ENCODE assay signal across 22 mouse cellular contexts in the genomic region with DNA sequence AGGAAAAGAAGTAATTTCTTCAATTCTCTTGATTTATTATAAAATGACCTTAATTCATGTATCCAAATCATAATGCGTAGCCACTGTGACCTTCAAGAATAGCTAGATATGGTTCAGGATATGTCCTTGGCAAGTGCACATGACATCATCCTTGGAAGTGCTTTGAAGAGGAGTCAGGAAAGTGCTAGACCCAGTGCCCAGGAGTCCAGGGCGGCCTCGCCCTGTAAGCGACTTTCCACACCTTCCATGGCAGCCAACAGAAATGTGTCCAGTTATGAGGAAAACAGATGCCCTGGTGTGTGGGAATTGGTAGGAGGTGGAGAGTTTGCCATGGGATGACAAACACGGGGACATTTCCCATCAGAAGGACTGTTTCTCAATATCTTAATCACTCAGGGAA. TPM values are rescaled to one million over a fixed set of nuclear protein-coding genes. Genes with fewer than 3 reads are reported as not detected.
A peak's percentile ranks its signal among the peaks of the same experiment; 100 is the strongest.
DNase-seq lines count a peak whose midpoint lies in the region; ATAC-seq and TF ChIP-seq lines count a peak whose summit lies in the region.
"Had no signal": no experiment of that assay in that cellular context is flagged by ENCODE, and none has a peak within 500 bp of the region (broad histone marks: within the 10 kb centered on the region; RNA-seq: fewer than 3 reads in every experiment).

No protein-coding gene starts in this region.

- H3K9me3 ChIP-seq in midbrain, embryonic 11.5 days (ENCODE audit: control insufficient read depth, low read length), result no peaks in the 10 kb centered on the region
- H3K9me3 ChIP-seq in midbrain, embryonic 14.5 days (ENCODE audit: control insufficient read depth, low read length), result no peaks in the 10 kb centered on the region
- H3K9me3 ChIP-seq in hindbrain, embryonic 11.5 days (ENCODE audit: control insufficient read depth, low read length), result no peaks in the 10 kb centered on the region
- no peaks in the 10 kb centered on the region for H3K9me3 ChIP-seq in forebrain, embryonic 15.5 days
- H3K9me3 ChIP-seq: embryonic facial prominence, embryonic 10.5 days; forebrain, embryonic 10.5 days; G1E; heart, embryonic 12.5 days; hindbrain, embryonic 12.5 days had no signal

- no peaks in the 10 kb centered on the region for H3K4me1 ChIP-seq in midbrain, embryonic 11.5 days (ENCODE audit: control insufficient read depth, insufficient read depth, low read length)
- H3K4me1 ChIP-seq in midbrain, embryonic 14.5 days (ENCODE audit: control insufficient read depth, insufficient read depth, low read length), result peaks cover 3% of the 10 kb centered on the region; the same call in 1 of the 2 replicates
- H3K4me1 ChIP-seq in hindbrain, embryonic 11.5 days (replicated peaks; ENCODE audit: control insufficient read depth, insufficient read depth, low read length), result no peaks in the 10 kb centered on the region
- no peaks in the 10 kb centered on the region for H3K4me1 ChIP-seq in forebrain, embryonic 15.5 days
- H3K4me1 ChIP-seq: forebrain, embryonic 10.5 days had no signal

- peak; percentile 21 for DNase-seq in gastrocnemius, adult 2 months
- DNase-seq in gastrocnemius, adult 18-20 months (ENCODE audit: low spot score), result no peak
- DNase-seq in midbrain, embryonic 11.5 days (ENCODE audit: low spot score, missing footprints), result peak; percentile 28
- no peak for DNase-seq in midbrain, embryonic 14.5 days
- peak; percentile 49 for DNase-seq in adrenal gland, postnatal 14 days
- no peak for DNase-seq in hindbrain, embryonic 11.5 days (ENCODE audit: low spot score)
- DNase-seq: B cell, adult 2 months; cerebellum, adult 2 months; cerebellum, postnatal 10 days; heart, postnatal 36 days had no signal

- intact Hi-C loops in gastrocnemius, adult 2 months (cut with DNase I), result no loop called here

- H3K9ac ChIP-seq in midbrain, embryonic 11.5 days (ENCODE audit: low read length), result no peak overlapping the region
- no peak overlapping the region for H3K9ac ChIP-seq in midbrain, embryonic 14.5 days (replicated peaks; ENCODE audit: low read length)
- H3K9ac ChIP-seq in hindbrain, embryonic 11.5 days (ENCODE audit: low read depth, low read length), result no peak overlapping the region
- H3K9ac ChIP-seq in forebrain, embryonic 15.5 days (replicated peaks), result no peak overlapping the region
- H3K9ac ChIP-seq: heart, embryonic 12.5 days; hindbrain, embryonic 12.5 days had no signal

- no peak overlapping the region for H3K27ac ChIP-seq in gastrocnemius, adult 2 months
- H3K27ac ChIP-seq in midbrain, embryonic 11.5 days (ENCODE audit: low read depth, low read length), result no peak overlapping the region
- H3K27ac ChIP-seq in midbrain, embryonic 14.5 days (replicated peaks; ENCODE audit: low read depth, low read length), result no peak overlapping the region
- no peak overlapping the region for H3K27ac ChIP-seq in hindbrain, embryonic 11.5 days (ENCODE audit: low read depth, low read length)
- no peak overlapping the region for H3K27ac ChIP-seq in forebrain, embryonic 15.5 days (replicated peaks)
- H3K27ac ChIP-seq: embryonic facial prominence, embryonic 10.5 days; forebrain, embryonic 10.5 days; hindbrain, embryonic 12.5 days had no signal

- H3K36me3 ChIP-seq in midbrain, embryonic 11.5 days (ENCODE audit: control insufficient read depth, insufficient read depth, low read length), result peaks cover 4% of the 10 kb centered on the region; the same call in 1 of the 2 replicates
- 0 out of 2 replicates have a peak, but pooled peaks cover 9% of the 10 kb centered on the region for H3K36me3 ChIP-seq in midbrain, embryonic 14.5 days (ENCODE audit: control insufficient read depth, insufficient read depth, low read length)
- no peaks in the 10 kb centered on the region for H3K36me3 ChIP-seq in hindbrain, embryonic 11.5 days (ENCODE audit: control insufficient read depth, insufficient read depth, low read length)
- 0 out of 2 replicates have a peak, but pooled peaks cover 4% of the 10 kb centered on the region for H3K36me3 ChIP-seq in forebrain, embryonic 15.5 days

- WGBS in midbrain, embryonic 11.5 days, result 91% methylated on average over 5 of the region's 5 CpGs
- WGBS in midbrain, embryonic 14.5 days, result 97% methylated on average over 5 of the region's 5 CpGs
- WGBS in hindbrain, embryonic 11.5 days, result 89% methylated on average over 5 of the region's 5 CpGs
- 94% methylated on average over 5 of the region's 5 CpGs for WGBS in forebrain, embryonic 15.5 days

- TF ChIP-seq CTCF in gastrocnemius, adult 2 months (IDR thresholded peaks at IDR 0.05), result no peak

- H3K4me3 ChIP-seq in gastrocnemius, adult 2 months, result no peak overlapping the region
- H3K4me3 ChIP-seq in midbrain, embryonic 11.5 days (ENCODE audit: low read depth, low read length), result no peak overlapping the region
- no peak overlapping the region for H3K4me3 ChIP-seq in midbrain, embryonic 14.5 days (replicated peaks; ENCODE audit: low read depth, low read length)
- no peak overlapping the region for H3K4me3 ChIP-seq in hindbrain, embryonic 11.5 days (ENCODE audit: low read depth, low read length)
- H3K4me3 ChIP-seq in forebrain, embryonic 15.5 days, result no peak overlapping the region
- H3K4me3 ChIP-seq: embryonic facial prominence, embryonic 10.5 days; erythroblast, embryonic 14.5 days; forebrain, embryonic 10.5 days; heart, embryonic 12.5 days; hindbrain, embryonic 12.5 days had no signal

- H3K27me3 ChIP-seq in midbrain, embryonic 11.5 days (ENCODE audit: control insufficient read depth, insufficient read depth, low read length), result no peaks in the 10 kb centered on the region
- no peaks in the 10 kb centered on the region for H3K27me3 ChIP-seq in midbrain, embryonic 14.5 days (ENCODE audit: control insufficient read depth, insufficient read depth, low read length)
- H3K27me3 ChIP-seq in hindbrain, embryonic 11.5 days (ENCODE audit: control insufficient read depth, insufficient read depth, low read length), result no peaks in the 10 kb centered on the region
- H3K27me3 ChIP-seq in forebrain, embryonic 15.5 days, result no peaks in the 10 kb centered on the region
- H3K27me3 ChIP-seq: heart, embryonic 12.5 days; hindbrain, embryonic 12.5 days had no signal

- ATAC-seq in midbrain, embryonic 11.5 days (ENCODE audit: low FRiP score), result no peak
- ATAC-seq in midbrain, embryonic 14.5 days (ENCODE audit: low FRiP score, low TSS enrichment), result no peak
- ATAC-seq in hindbrain, embryonic 11.5 days (ENCODE audit: low FRiP score), result no peak
- ATAC-seq in forebrain, embryonic 15.5 days (replicated peaks), result no peak
- ATAC-seq: CD4-positive, CD25-positive, alpha-beta regulatory T cell, adult 4 months; forebrain, embryonic 14.5 days; hindbrain, embryonic 16.5 days; inflammation-experienced regulatory T-cells, adult 6 months; intestine, postnatal 0 days had no signal

- no peak overlapping the region for H3K4me2 ChIP-seq in midbrain, embryonic 11.5 days
- H3K4me2 ChIP-seq in midbrain, embryonic 14.5 days (ENCODE audit: low read length), result no peak overlapping the region
- H3K4me2 ChIP-seq in hindbrain, embryonic 11.5 days (replicated peaks; ENCODE audit: low read depth, low read length), result no peak overlapping the region
- H3K4me2 ChIP-seq in forebrain, embryonic 15.5 days (replicated peaks), result no peak overlapping the region
- H3K4me2 ChIP-seq: heart, embryonic 12.5 days; hindbrain, embryonic 12.5 days had no signal

RNA-seq across cellular contexts. Expression of a gene that starts 47.0 kb away (rescaled TPM):
- total RNA-seq in gastrocnemius, adult 2 months (2021), result 1 to 10 TPM; 1.8 to 6.6 TPM
- total RNA-seq in gastrocnemius, adult 18-20 months (2021), result 1 to 10 TPM; 2.0 to 3.7 TPM
- polyA plus RNA-seq in midbrain, embryonic 11.5 days (2014; fragmentation: Nextera tagmentation; extraction: Ambion mirVana), result 25.2 and 26.6 TPM in 2 replicates
- 7.9 and 13.1 TPM in 2 replicates for polyA plus RNA-seq in midbrain, embryonic 14.5 days (2014; fragmentation: Nextera tagmentation; extraction: Ambion mirVana)
- 182 and 200 TPM in 2 replicates for total RNA-seq in adrenal gland, postnatal 14 days (2021)
- polyA plus RNA-seq in hindbrain, embryonic 11.5 days (2014; fragmentation: Nextera tagmentation; extraction: Ambion mirVana), result 36.8 and 40.6 TPM in 2 replicates
- 8.6 and 10.8 TPM in 2 replicates for polyA plus RNA-seq in forebrain, embryonic 15.5 days (2015; fragmentation: Nextera tagmentation; extraction: Ambion mirVana)
- polyA plus RNA-seq: erythroblast, embryonic 14.5 days had no signal

Comparison
In these comparisons a context has a peak if more than half of its experiments do, and no peak if none do; other contexts are left out.
1. DNase-seq: peak in gastrocnemius, adult 2 months (single experiment), midbrain, embryonic 11.5 days (single experiment) and adrenal gland, postnatal 14 days (single experiment); none in gastrocnemius, adult 18-20 months (single experiment), midbrain, embryonic 14.5 days (single experiment) and hindbrain, embryonic 11.5 days (single experiment).